Mouse (Mus musculus) c-Kit-positive CD71-positive TER-119-negative erythroid progenitor cells, embryonic 14.5 days (primary cell): ENCODE results near the gene Pmpcb.

ENCODE experiments used
- DNase-seq: peaks from one replicate; pipeline ENCODE4 v3.0.0-alpha.2; 2013; ENCODE audit warnings: low read depth

Pmpcb gene

GRCm38 (mm10) chr5:21802907-21803306 is 66.0 kb downstream of the Pmpcb start:
- no peak for DNase-seq

GRCm38 (mm10) chr5:21803691-21804188 is 66.8 kb downstream of the Pmpcb start:
- DNase-seq, result no peak

- no peak for DNase-seq
Measured at GRCm38 (mm10) chr5:21804837-21805236, 67.9 kb downstream of the Pmpcb start.
